Mouse (Mus musculus) CD8-positive naive resting alpha-beta T cell, adult 57 days (primary cell): Measurements from ENCODE around the gene Gm3543. TPM values are rescaled to one million over a fixed set of nuclear protein-coding genes. Genes with fewer than 3 reads are reported as not detected.

Experiments
- total RNA-seq: library from RNA; stranded (reverse); gene quantifications from one replicate; pipeline ENCODE4 v1.2.4, GENCODE M21; 2023

Gene Gm3543
- total RNA-seq: not detected

GRCm38 (mm10) chr14:41983225-41983624 lies at the start of gene Gm3543:
Gene Gm3543 (minus strand): TSS chr14:41983325.

GRCm38 (mm10) chr14:41967827-41968226 lies 15.3 kb downstream of the Gm3543 start, which contains the start of gene Gm6401:
Gene Gm6401 (minus strand): TSS chr14:41967927.

GRCm38 (mm10) chr14:41943695-41944094 lies 39.4 kb downstream of the Gm3543 start, which contains the start of gene 1700024B05Rik:
Gene 1700024B05Rik (plus strand): TSS chr14:41943995.

Other genes starting within 250 kb of the Gm3543 start
- gene Gm7929, start 232.7 kb downstream of the Gm3543 start, total RNA-seq: not detected
- not detected for gene Gm47189, start 210.9 kb downstream of the Gm3543 start, total RNA-seq
- not detected for gene Gm7980, start 76.0 kb downstream of the Gm3543 start, total RNA-seq
- not detected for gene 1700049E17Rik1, start 58.4 kb downstream of the Gm3543 start, total RNA-seq
- gene 1700024B05Rik, start 39.3 kb downstream of the Gm3543 start, total RNA-seq: not detected
- not detected for gene Gm6401, start 15.4 kb downstream of the Gm3543 start, total RNA-seq
- gene Gm7951, start 134.0 kb upstream of the Gm3543 start, total RNA-seq: not detected
- not detected for gene Gm17027, start 179.3 kb upstream of the Gm3543 start, total RNA-seq
- gene Gm3573, start 207.5 kb upstream of the Gm3543 start, total RNA-seq: not detected